Comparison of ENCODE assay signal across 8 mouse cellular contexts in genomic region chr2:119548371-119548660, GRCm38 (mm10). TPM values are rescaled to one million over a fixed set of nuclear protein-coding genes. Genes with fewer than 3 reads are reported as not detected.
A peak's percentile ranks its signal among the peaks of the same experiment; 100 is the strongest.
DNase-seq lines count a peak whose midpoint lies in the region; ATAC-seq and TF ChIP-seq lines count a peak whose summit lies in the region.

No protein-coding gene starts in this region.

- H3K27me3 ChIP-seq in embryonic facial prominence, embryonic 13.5 days, result no peaks in the 10 kb centered on the region
- H3K27me3 ChIP-seq in intestine, embryonic 16.5 days (replicated peaks; ENCODE audit: control insufficient read depth, insufficient read depth, low read length), result no peaks in the 10 kb centered on the region
- no peaks in the 10 kb centered on the region for H3K27me3 ChIP-seq in neural tube, embryonic 12.5 days (replicated peaks)

- H3K4me3 ChIP-seq in lung, adult 2 months (replicated peaks; ENCODE audit: extremely low read depth, low read depth, low read length), result peak overlapping the region; percentile 97
- peak overlapping the region; percentile 77 for H3K4me3 ChIP-seq in embryonic facial prominence, embryonic 13.5 days
- peak overlapping the region; percentile 88 for H3K4me3 ChIP-seq in intestine, embryonic 16.5 days (ENCODE audit: low read length)
- peak overlapping the region; percentile 78 for H3K4me3 ChIP-seq in neural tube, embryonic 12.5 days

- no peak for TF ChIP-seq POLR2A in lung, adult 2 months (IDR thresholded peaks at IDR 0.05; ENCODE audit: borderline replicate concordance, extremely low read depth, low read depth, low read length)

- ATAC-seq in embryonic facial prominence, embryonic 13.5 days (ENCODE audit: insufficient number of reproducible peaks, insufficient read depth, low FRiP score, low TSS enrichment, low read depth), result no peak
- no peak for ATAC-seq in intestine, embryonic 16.5 days
- no peak for ATAC-seq in neural tube, embryonic 12.5 days (ENCODE audit: low FRiP score, low read depth)

- no peak for DNase-seq in lung, adult 2 months
- no peak for DNase-seq in lung, adult 18-20 months
- DNase-seq in urinary bladder, postnatal 14 days (ENCODE audit: low spot score), result no peak
- no peak for DNase-seq in left cerebral cortex, adult 8-10 months (ENCODE audit: low spot score in 2 of 2)
- no peak for DNase-seq in adrenal gland, postnatal 36 days

- H3K9ac ChIP-seq in embryonic facial prominence, embryonic 13.5 days, result peak overlapping the region; percentile 85
- H3K9ac ChIP-seq in intestine, embryonic 16.5 days (ENCODE audit: low read depth, low read length), result peak overlapping the region; percentile 85
- H3K9ac ChIP-seq in neural tube, embryonic 12.5 days, result peak overlapping the region; percentile 78; the same call in 1 of the 2 replicates

- no peaks in the 10 kb centered on the region for H3K36me3 ChIP-seq in embryonic facial prominence, embryonic 13.5 days
- no peaks in the 10 kb centered on the region for H3K36me3 ChIP-seq in intestine, embryonic 16.5 days (ENCODE audit: control insufficient read depth, insufficient read depth, low read length)
- H3K36me3 ChIP-seq in neural tube, embryonic 12.5 days, result no peaks in the 10 kb centered on the region

- H3K4me2 ChIP-seq in embryonic facial prominence, embryonic 13.5 days, result peak overlapping the region; percentile 68
- peak overlapping the region; percentile 70 for H3K4me2 ChIP-seq in intestine, embryonic 16.5 days (ENCODE audit: low read depth, low read length)
- H3K4me2 ChIP-seq in neural tube, embryonic 12.5 days (replicated peaks), result peak overlapping the region; percentile 74

- peaks cover 6% of the 10 kb centered on the region for H3K4me1 ChIP-seq in lung, adult 2 months (ENCODE audit: control insufficient read depth, insufficient read depth, low read length)
- H3K4me1 ChIP-seq in embryonic facial prominence, embryonic 13.5 days, result peaks cover 21% of the 10 kb centered on the region
- peaks cover 12% of the 10 kb centered on the region; the same call in 1 of the 2 replicates for H3K4me1 ChIP-seq in intestine, embryonic 16.5 days (ENCODE audit: control insufficient read depth, insufficient read depth, low read length)
- H3K4me1 ChIP-seq in neural tube, embryonic 12.5 days, result peaks cover 14% of the 10 kb centered on the region

- TF ChIP-seq CTCF in lung, adult 2 months (IDR thresholded peaks at IDR 0.05; ENCODE audit: insufficient read depth, low read length), result no peak

- H3K9me3 ChIP-seq in embryonic facial prominence, embryonic 13.5 days, result no peaks in the 10 kb centered on the region
- no peaks in the 10 kb centered on the region for H3K9me3 ChIP-seq in intestine, embryonic 16.5 days (ENCODE audit: control insufficient read depth, low read length)
- H3K9me3 ChIP-seq in neural tube, embryonic 12.5 days, result no peaks in the 10 kb centered on the region

- H3K27ac ChIP-seq in embryonic facial prominence, embryonic 13.5 days, result no peak overlapping the region
- no peak overlapping the region; the same call in 1 of the 2 replicates for H3K27ac ChIP-seq in intestine, embryonic 16.5 days (ENCODE audit: low read length)
- no peak overlapping the region for H3K27ac ChIP-seq in neural tube, embryonic 12.5 days

- 5% methylated on average over 3 of the region's 3 CpGs for WGBS in lung, adult 2 months
- WGBS in embryonic facial prominence, embryonic 13.5 days, result 10% methylated on average over 3 of the region's 3 CpGs
- 6% methylated on average over 3 of the region's 3 CpGs for WGBS in intestine, embryonic 16.5 days
- 15% methylated on average over 3 of the region's 3 CpGs for WGBS in neural tube, embryonic 12.5 days

RNA-seq across cellular contexts. Expression of gene Chp1, which starts 0.8 kb away (rescaled TPM):
- polyA plus RNA-seq in lung, adult 2 months (2012; rRNA removed), result 71.9 and 99.6 TPM in 2 replicates
- 68.6 and 73.5 TPM in 2 replicates for polyA plus RNA-seq in embryonic facial prominence, embryonic 13.5 days (2015; fragmentation: Nextera tagmentation; extraction: Ambion mirVana)
- polyA plus RNA-seq in intestine, embryonic 16.5 days (2015; fragmentation: Nextera tagmentation; extraction: Ambion mirVana), result 56.7 and 60.6 TPM in 2 replicates
- polyA plus RNA-seq in neural tube, embryonic 12.5 days (2016; fragmentation: Nextera tagmentation; extraction: Ambion mirVana), result 62.3 and 68.2 TPM in 2 replicates
- 100 to 1,000 TPM; 161 to 184 (median 175) TPM for total RNA-seq in left cerebral cortex, adult 8-10 months (2022)
- 100 to 1,000 TPM; 292 to 392 TPM for total RNA-seq in adrenal gland, postnatal 36 days (2021)

RNA-seq across cellular contexts. Expression of gene Exd1, which starts 0.9 kb away (rescaled TPM):
- 0.36 and 0.78 TPM in 2 replicates for polyA plus RNA-seq in lung, adult 2 months (2012; rRNA removed)
- polyA plus RNA-seq in embryonic facial prominence, embryonic 13.5 days (2015; fragmentation: Nextera tagmentation; extraction: Ambion mirVana), result 0.13 and 0.29 TPM in 2 replicates
- polyA plus RNA-seq in intestine, embryonic 16.5 days (2015; fragmentation: Nextera tagmentation; extraction: Ambion mirVana), result 0.36 and 0.39 TPM in 2 replicates
- 0.61 and 0.70 TPM in 2 replicates for polyA plus RNA-seq in neural tube, embryonic 12.5 days (2016; fragmentation: Nextera tagmentation; extraction: Ambion mirVana)
- total RNA-seq in left cerebral cortex, adult 8-10 months (2022), result 1 to 10 TPM in 2 of 4 experiments, under 1 TPM in 2; 0.59 to 1.9 (median 1.00) TPM
- 1 to 10 TPM; 1.6 to 2.0 TPM for total RNA-seq in adrenal gland, postnatal 36 days (2021)
